Mouse (Mus musculus): ENCODE measurements around the gene Fbxo34.
"Not testable (repeated sequence)": the region's sequence is repeated elsewhere in the genome, so short reads cannot be mapped to it uniquely, and the experiment has no call there.

DNA sequence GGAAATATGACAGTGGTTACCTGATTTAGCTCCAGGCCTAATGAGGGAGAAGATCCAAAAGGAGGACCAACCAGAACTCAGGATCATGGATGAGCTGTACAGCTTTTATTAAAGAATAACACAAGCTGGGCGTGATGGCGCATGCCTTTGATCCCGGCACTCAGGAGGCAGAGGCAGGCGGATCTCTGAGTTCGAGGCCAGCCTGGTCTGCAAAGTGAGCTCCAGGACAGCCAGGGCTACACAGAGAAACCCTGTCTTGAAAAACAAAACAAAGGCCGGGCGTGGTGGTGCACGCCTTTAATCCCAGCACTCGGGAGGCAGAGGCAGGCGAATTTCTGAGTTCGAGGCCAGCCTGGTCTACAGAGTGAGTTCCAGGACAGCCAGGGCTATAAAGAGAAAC, 120.3 kb downstream of the Fbxo34 start, which contains the start of gene Atg14:
- not testable (repeated sequence) for TF ChIP-seq CTCF (conservative IDR thresholded peaks at IDR 0.05; ENCODE audit: insufficient read depth, insufficient read length, low read depth, low read length); POLR2A (IDR thresholded peaks at IDR 0.05; ENCODE audit: low read depth, low read length)
